Mouse (Mus musculus) erythroblast, embryonic 14.5 days (primary cell): ENCODE data around the gene Cd40lg. TPM values are rescaled to one million over a fixed set of nuclear protein-coding genes. Genes with fewer than 3 reads are reported as not detected.

Source experiments
- H3K27me3 ChIP-seq: 2 replicates; pipeline ENCODE4 v1.6.1; 2012; ENCODE audit warnings: inconsistent platforms; ENCODE audit not compliant: control insufficient read depth
- H3K36me3 ChIP-seq: 2 replicates; pipeline ENCODE4 v1.6.1; 2012; ENCODE audit warnings: mild to moderate bottlenecking, inconsistent platforms; ENCODE audit not compliant: control insufficient read depth
- H3K4me1 ChIP-seq: 2 replicates; pipeline ENCODE4 v1.6.1; 2012; ENCODE audit warnings: inconsistent platforms; ENCODE audit not compliant: control insufficient read depth
- H3K4me3 ChIP-seq: replicated peaks from 2 replicates; pipeline ENCODE3; 2012; ENCODE audit warnings: moderate library complexity, mild to moderate bottlenecking, inconsistent platforms
- H3K9me3 ChIP-seq: 2 replicates; pipeline ENCODE4 v1.6.1; 2012; ENCODE audit warnings: low read length, inconsistent platforms, mixed read lengths; ENCODE audit not compliant: control insufficient read depth
- GATA1 ChIP-seq: IDR thresholded peaks from 2 replicates; pipeline ENCODE4 v1.6.1; 2012; ENCODE audit warnings: low read length, inconsistent platforms, mixed read lengths
- TAL1 ChIP-seq: IDR thresholded peaks from 3 replicates; pipeline ENCODE4 v1.6.1; 2012; ENCODE audit warnings: low read length, inconsistent platforms, mixed read lengths
- polyA plus RNA-seq: library from polyadenylated mRNA; stranded (reverse); fragments of >175 nt; gene quantifications from 2 replicates; pipeline ENCODE4 v1.2.3, GENCODE M21; 2012

Cd40lg gene
- polyA plus RNA-seq, 1 experiment, result not detected

GRCm38 (mm10) chrX:57200397-57200796 lies 11.5 kb upstream of the Cd40lg start:
- TF ChIP-seq TAL1 (no peak), GATA1 (no peak)
- Histone ChIP-seq H3K4me3 (no peak overlapping the region), H3K4me1 (no peaks in the 10 kb centered on the region), H3K27me3 (no peaks in the 10 kb centered on the region), H3K36me3 (no peaks in the 10 kb centered on the region), H3K9me3 (no peaks in the 10 kb centered on the region)

GRCm38 (mm10) chrX:57210591-57210990 lies 1.4 kb upstream of the Cd40lg start:
- TF ChIP-seq TAL1, result no peak
- TF ChIP-seq GATA1, result no peak
- H3K4me1 ChIP-seq, result no peaks in the 10 kb centered on the region

GRCm38 (mm10) chrX:57212862-57213261 lies 919 bp downstream of the Cd40lg start:
- Histone ChIP-seq H3K9me3 (no peaks in the 10 kb centered on the region), H3K4me3 (no peak overlapping the region), H3K4me1 (no peaks in the 10 kb centered on the region)

More at GRCm38 (mm10) chrX:57210591-57210990, 1.4 kb upstream of the Cd40lg start:
- H3K36me3 ChIP-seq, result no peaks in the 10 kb centered on the region
- no peaks in the 10 kb centered on the region for H3K9me3 ChIP-seq
- no peak overlapping the region for H3K4me3 ChIP-seq
- H3K27me3 ChIP-seq, result no peaks in the 10 kb centered on the region

GRCm38 (mm10) chrX:57215495-57215894 lies 3.6 kb downstream of the Cd40lg start:
- H3K9me3 ChIP-seq, result no peaks in the 10 kb centered on the region
- no peaks in the 10 kb centered on the region for H3K27me3 ChIP-seq

More at GRCm38 (mm10) chrX:57212862-57213261, 919 bp downstream of the Cd40lg start:
- Histone ChIP-seq H3K36me3 (no peaks in the 10 kb centered on the region), H3K27me3 (no peaks in the 10 kb centered on the region)
- TF ChIP-seq GATA1 (no peak), TAL1 (no peak)

GRCm38 (mm10) chrX:57216271-57216670 lies 4.3 kb downstream of the Cd40lg start:
- TF ChIP-seq GATA1 (no peak), TAL1 (no peak)
- Histone ChIP-seq H3K4me1 (no peaks in the 10 kb centered on the region), H3K4me3 (no peak overlapping the region), H3K9me3 (no peaks in the 10 kb centered on the region), H3K27me3 (no peaks in the 10 kb centered on the region), H3K36me3 (no peaks in the 10 kb centered on the region)

More at GRCm38 (mm10) chrX:57215495-57215894, 3.6 kb downstream of the Cd40lg start:
- Histone ChIP-seq H3K4me3 (no peak overlapping the region), H3K4me1 (no peaks in the 10 kb centered on the region), H3K36me3 (no peaks in the 10 kb centered on the region)
- TF ChIP-seq TAL1 (no peak), GATA1 (no peak)

GRCm38 (mm10) chrX:57219563-57219962 lies 7.6 kb downstream of the Cd40lg start:
- TF ChIP-seq GATA1 (no peak), TAL1 (no peak)
- H3K9me3 ChIP-seq, result no peaks in the 10 kb centered on the region
- no peaks in the 10 kb centered on the region for H3K36me3 ChIP-seq
- H3K27me3 ChIP-seq, result no peaks in the 10 kb centered on the region; the same call in 1 of the 2 replicates
- H3K4me1 ChIP-seq, result no peaks in the 10 kb centered on the region
- no peak overlapping the region for H3K4me3 ChIP-seq

GRCm38 (mm10) chrX:57221881-57222280 lies 9.9 kb downstream of the Cd40lg start:
- H3K4me3 ChIP-seq, result no peak overlapping the region
- H3K4me1 ChIP-seq, result no peaks in the 10 kb centered on the region
- no peaks in the 10 kb centered on the region for H3K9me3 ChIP-seq
- no peaks in the 10 kb centered on the region; the same call in 1 of the 2 replicates for H3K27me3 ChIP-seq
- TF ChIP-seq TAL1 (no peak), GATA1 (no peak)
- H3K36me3 ChIP-seq, result no peaks in the 10 kb centered on the region

- H3K9me3 ChIP-seq, result no peaks in the 10 kb centered on the region
- H3K4me3 ChIP-seq, result no peak overlapping the region
- no peaks in the 10 kb centered on the region; the same call in 1 of the 2 replicates for H3K27me3 ChIP-seq
- no peaks in the 10 kb centered on the region for H3K36me3 ChIP-seq
- no peak for TF ChIP-seq GATA1
- no peak for TF ChIP-seq TAL1
- H3K4me1 ChIP-seq, result no peaks in the 10 kb centered on the region
Observed at GRCm38 (mm10) chrX:57223301-57223700, 11.4 kb downstream of the Cd40lg start.

GRCm38 (mm10) chrX:57228178-57228577 lies 16.2 kb downstream of the Cd40lg start:
- Histone ChIP-seq H3K27me3 (no peaks in the 10 kb centered on the region), H3K4me3 (no peak overlapping the region), H3K4me1 (no peaks in the 10 kb centered on the region), H3K36me3 (no peaks in the 10 kb centered on the region), H3K9me3 (no peaks in the 10 kb centered on the region)
- no peak for TF ChIP-seq TAL1
- no peak for TF ChIP-seq GATA1

- Histone ChIP-seq H3K4me3 (no peak overlapping the region), H3K9me3 (no peaks in the 10 kb centered on the region), H3K27me3 (no peaks in the 10 kb centered on the region), H3K4me1 (no peaks in the 10 kb centered on the region), H3K36me3 (no peaks in the 10 kb centered on the region)
- TF ChIP-seq TAL1 (no peak), GATA1 (no peak)
Observed at GRCm38 (mm10) chrX:57233596-57233995, 21.7 kb downstream of the Cd40lg start.
